Mouse (Mus musculus) embryonic facial prominence, embryonic 11.5 days (tissue): ENCODE data around the gene Ngb. TPM values are rescaled to one million over a fixed set of nuclear protein-coding genes. Genes with fewer than 3 reads are reported as not detected.

Experiments
- ATAC-seq: fragments of 200-750 bp; cut with Nextera tagmentation; replicated peaks from 2 replicates; pipeline ENCODE4 v1.8.0; 2017; ENCODE audit warnings: low read depth; ENCODE audit not compliant: insufficient number of reproducible peaks, low FRiP score, low TSS enrichment
- DNase-seq: peaks from one replicate; pipeline ENCODE4 v3.0.0-alpha.2; 2015; ENCODE audit warnings: low spot score
- H3K27ac ChIP-seq: fragments of 300-500 bp; sonication (generic); replicated peaks from 2 replicates; pipeline ENCODE4 v1.5.1; 2014; ENCODE audit warnings: mild to moderate bottlenecking, low read depth, low read length, control low read depth
- H3K27me3 ChIP-seq: fragments of 300-500 bp; sonication (generic); 2 replicates; pipeline ENCODE4 v1.6.1; 2014; ENCODE audit warnings: mild to moderate bottlenecking, low read length, moderate library complexity, mixed read lengths; ENCODE audit not compliant: control insufficient read depth, insufficient read depth
- H3K36me3 ChIP-seq: fragments of 300-500 bp; sonication (generic); replicated peaks from 2 replicates; pipeline ENCODE4 v1.6.1; 2014; ENCODE audit warnings: low read depth, mild to moderate bottlenecking, low read length, moderate library complexity, mixed read lengths; ENCODE audit not compliant: control insufficient read depth, insufficient read depth
- H3K4me1 ChIP-seq: fragments of 300-500 bp; sonication (generic); 2 replicates; pipeline ENCODE4 v1.6.1; 2014; ENCODE audit warnings: low read length, mixed read lengths; ENCODE audit not compliant: control insufficient read depth, insufficient read depth
- H3K4me2 ChIP-seq: fragments of 300-500 bp; sonication (generic); 2 replicates; pipeline ENCODE4 v1.6.1; 2014; ENCODE audit warnings: low read depth, mild to moderate bottlenecking, control low read depth, low read length, moderate library complexity
- H3K4me3 ChIP-seq: fragments of 300-500 bp; sonication (generic); 2 replicates; pipeline ENCODE4 v1.5.1; 2014; ENCODE audit warnings: low read depth, low read length, control low read depth
- H3K9ac ChIP-seq: fragments of 300-500 bp; sonication (generic); replicated peaks from 2 replicates; pipeline ENCODE4 v1.6.1; 2014; ENCODE audit warnings: mild to moderate bottlenecking, control low read depth, low read length
- H3K9me3 ChIP-seq: fragments of 300-500 bp; sonication (generic); replicated peaks from 2 replicates; pipeline ENCODE4 v1.6.1; 2016; ENCODE audit warnings: mild to moderate bottlenecking, low read length, inconsistent platforms, mixed read lengths; ENCODE audit not compliant: control insufficient read depth
- WGBS: fragments of 180-500 bp; shearing (Covaris S2); extraction: QIAGEN DNeasy Blood & Tissue Kit; methylation state at CpG from one replicate; pipeline ENCODE4 v1.1.7; 2014; 5-methylcytosine and 5-hydroxymethylcytosine counted together
- polyA plus RNA-seq: library from polyadenylated mRNA; unstranded; fragments of >200 nt; fragmentation: Nextera tagmentation; extraction: Ambion mirVana; gene quantifications from 2 replicates; pipeline ENCODE4 v1.2.1, GENCODE M21; 2014

Ngb gene
- polyA plus RNA-seq, 1 experiment from 2014 or later = not detected

DNA sequence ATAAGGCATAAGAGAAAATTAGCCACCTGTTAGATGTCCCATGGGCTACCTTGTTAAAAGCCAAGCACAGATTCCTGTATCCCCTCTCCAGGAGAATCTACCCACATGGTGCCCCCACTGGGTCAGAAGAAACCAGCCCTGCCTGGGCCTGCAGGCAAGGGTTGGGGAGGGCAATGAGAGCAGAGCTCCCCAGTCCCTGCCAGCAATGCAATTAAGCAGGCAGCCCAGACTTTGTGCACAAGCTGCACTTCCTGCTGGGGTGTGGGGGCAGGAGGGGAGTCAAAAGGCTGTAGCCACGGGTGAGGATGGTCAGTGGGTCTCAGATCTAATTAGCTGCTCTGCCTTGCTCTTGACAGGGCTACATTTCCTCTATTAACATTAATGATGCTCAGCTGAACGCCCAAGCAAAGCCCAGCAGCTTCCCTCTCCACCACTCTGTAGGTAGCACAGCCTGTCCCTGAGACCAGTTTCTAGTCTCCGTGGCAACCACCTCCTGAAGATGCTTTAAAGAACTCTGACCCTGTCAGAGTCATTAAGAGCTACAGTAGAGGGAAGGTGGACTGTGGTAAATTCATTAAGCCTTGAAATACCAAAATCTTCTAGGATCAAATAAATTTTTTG, 5.1 kb upstream of the Ngb start:
- peaks cover 4% of the 10 kb centered on the region for H3K27me3 ChIP-seq
- ATAC-seq (no peak), DNase-seq (no peak)
- H3K4me2 ChIP-seq = no peak overlapping the region
- no peak overlapping the region for H3K27ac ChIP-seq
- 24% methylated on average over 3 of the region's 3 CpGs for WGBS
- H3K9me3 ChIP-seq = no peaks in the 10 kb centered on the region
- H3K4me3 ChIP-seq = no peak overlapping the region
- H3K9ac ChIP-seq = no peak overlapping the region
- H3K4me1 ChIP-seq = no peaks in the 10 kb centered on the region
- no peaks in the 10 kb centered on the region for H3K36me3 ChIP-seq

DNA sequence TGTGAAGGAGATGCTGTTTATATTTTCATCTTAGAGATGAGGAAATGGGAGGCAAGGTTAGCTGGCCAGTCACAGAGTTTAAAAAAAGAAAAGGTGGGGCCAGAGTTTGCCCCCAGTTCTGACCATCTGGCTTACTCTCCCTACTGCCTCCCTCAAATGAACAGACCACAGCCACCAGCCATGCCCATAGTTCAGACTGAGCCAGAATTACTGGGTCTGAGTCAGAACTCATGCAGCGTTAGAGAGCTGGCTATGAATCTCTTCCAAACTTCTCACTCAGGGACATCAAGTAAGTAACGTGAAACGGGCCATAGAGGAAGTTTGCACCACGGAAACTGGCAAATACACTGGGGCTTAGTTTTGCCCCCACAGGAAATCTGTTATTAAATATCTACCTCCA, 2.5 kb upstream of the Ngb start:
- H3K9ac ChIP-seq = no peak overlapping the region
- WGBS = 86% methylated on average over 4 of the region's 4 CpGs
- no peaks in the 10 kb centered on the region for H3K9me3 ChIP-seq
- H3K4me3 ChIP-seq = no peak overlapping the region
- DNase-seq (no peak), ATAC-seq (no peak)
- no peaks in the 10 kb centered on the region for H3K36me3 ChIP-seq
- H3K4me1 ChIP-seq = peaks cover 4% of the 10 kb centered on the region
- H3K4me2 ChIP-seq = no peak overlapping the region
- H3K27me3 ChIP-seq = peaks cover 14% of the 10 kb centered on the region
- no peak overlapping the region for H3K27ac ChIP-seq

DNA sequence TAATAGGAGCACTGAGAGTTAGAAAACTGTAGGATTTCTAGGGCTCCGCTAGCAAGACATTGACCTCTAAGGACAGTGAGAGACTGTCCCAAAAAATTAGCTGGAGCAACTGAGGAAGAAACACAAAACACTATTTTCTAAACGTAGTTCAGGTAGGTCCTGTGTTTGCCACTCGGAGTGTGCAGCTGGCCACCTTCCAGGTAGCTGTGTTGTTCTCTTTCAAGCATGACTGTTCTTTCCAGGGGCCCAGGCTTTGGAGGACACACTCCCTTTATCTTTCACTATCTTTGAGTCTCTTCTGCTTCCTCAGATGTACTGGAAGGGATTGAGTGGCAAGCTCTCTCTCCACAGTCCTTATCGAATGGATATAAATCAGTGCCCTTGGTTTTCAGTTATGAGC, 1.1 kb upstream of the Ngb start:
- H3K4me2 ChIP-seq = no peak overlapping the region
- H3K36me3 ChIP-seq = no peaks in the 10 kb centered on the region
- H3K4me1 ChIP-seq = peaks cover 4% of the 10 kb centered on the region
- peaks cover 14% of the 10 kb centered on the region for H3K27me3 ChIP-seq
- ATAC-seq (no peak), DNase-seq (no peak)
- H3K9me3 ChIP-seq = no peaks in the 10 kb centered on the region
- no peak overlapping the region for H3K27ac ChIP-seq
- WGBS = 91% methylated on average over 4 of the region's 4 CpGs
- no peak overlapping the region for H3K9ac ChIP-seq
- no peak overlapping the region for H3K4me3 ChIP-seq

- Histone ChIP-seq H3K9ac (no peak overlapping the region), H3K4me2 (no peak overlapping the region), H3K27ac (no peak overlapping the region), H3K9me3 (no peaks in the 10 kb centered on the region), H3K4me3 (no peak overlapping the region), H3K27me3 (peaks cover 14% of the 10 kb centered on the region), H3K4me1 (peaks cover 4% of the 10 kb centered on the region), H3K36me3 (no peaks in the 10 kb centered on the region)
- no peak for DNase-seq
- WGBS = 83% methylated on average over 4 of the region's 4 CpGs
- no peak for ATAC-seq
Measured at GRCm38 (mm10) chr12:87100331-87100730, 2.0 kb downstream of the Ngb start.

GRCm38 (mm10) chr12:87093671-87094070, 8.7 kb downstream of the Ngb start:
- Histone ChIP-seq H3K4me2 (no peak overlapping the region), H3K9me3 (no peaks in the 10 kb centered on the region), H3K36me3 (no peaks in the 10 kb centered on the region), H3K4me1 (no peaks in the 10 kb centered on the region), H3K4me3 (no peak overlapping the region), H3K27me3 (no peaks in the 10 kb centered on the region), H3K27ac (no peak overlapping the region), H3K9ac (no peak overlapping the region)
- ATAC-seq = no peak
- WGBS = 69% methylated on average over 6 of the region's 6 CpGs
- no peak for DNase-seq

DNA sequence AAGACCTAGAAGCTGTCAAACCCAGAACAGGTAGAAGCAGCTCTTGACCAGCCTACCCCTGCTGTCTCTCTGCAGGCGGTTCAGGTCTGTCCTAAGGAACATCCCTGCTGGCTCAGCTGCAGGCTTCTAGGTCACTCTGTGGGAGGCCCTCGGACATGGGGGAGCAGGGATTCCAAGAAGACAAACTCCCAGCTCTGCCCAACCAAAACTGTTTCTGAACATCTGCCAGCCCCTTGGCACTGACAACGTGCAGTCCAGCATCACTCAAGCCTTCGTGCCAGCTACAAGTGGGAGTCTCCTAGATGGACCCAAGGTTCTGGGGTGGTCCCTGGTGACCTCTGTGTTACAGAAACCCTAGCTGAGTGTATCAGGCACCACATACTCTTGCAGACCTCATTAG, 9.1 kb downstream of the Ngb start:
- Histone ChIP-seq H3K27ac (no peak overlapping the region), H3K36me3 (no peaks in the 10 kb centered on the region), H3K4me3 (no peak overlapping the region), H3K27me3 (no peaks in the 10 kb centered on the region), H3K4me1 (no peaks in the 10 kb centered on the region), H3K9me3 (no peaks in the 10 kb centered on the region), H3K9ac (no peak overlapping the region), H3K4me2 (no peak overlapping the region)
- ATAC-seq = no peak
- DNase-seq = no peak
- whole genome bisulfite sequencing = 70% methylated on average over 4 of the region's 4 CpGs

- ATAC-seq = no peak
- no peak for DNase-seq
Measured at GRCm38 (mm10) chr12:87091916-87092315, 10.4 kb downstream of the Ngb start.

GRCm38 (mm10) chr12:87089701-87090100, 12.6 kb downstream of the Ngb start:
- H3K27me3 ChIP-seq = no peaks in the 10 kb centered on the region
- no peak overlapping the region for H3K4me3 ChIP-seq
- H3K36me3 ChIP-seq = no peaks in the 10 kb centered on the region
- H3K9ac ChIP-seq = no peak overlapping the region
- no peak for DNase-seq
- no peaks in the 10 kb centered on the region for H3K4me1 ChIP-seq
- 78% methylated on average over 2 of the region's 2 CpGs for WGBS
- no peak overlapping the region for H3K27ac ChIP-seq
- H3K9me3 ChIP-seq = no peaks in the 10 kb centered on the region
- no peak for ATAC-seq
- H3K4me2 ChIP-seq = no peak overlapping the region

More at GRCm38 (mm10) chr12:87091916-87092315, 10.4 kb downstream of the Ngb start:
- Histone ChIP-seq H3K9me3 (no peaks in the 10 kb centered on the region), H3K36me3 (no peaks in the 10 kb centered on the region), H3K4me3 (no peak overlapping the region), H3K27me3 (no peaks in the 10 kb centered on the region), H3K4me1 (no peaks in the 10 kb centered on the region), H3K4me2 (no peak overlapping the region), H3K9ac (no peak overlapping the region), H3K27ac (no peak overlapping the region)
- WGBS = 85% methylated on average over 2 of the region's 2 CpGs
